Mouse (Mus musculus): Measurements from ENCODE around the gene Tcam1.

The Tcam1 gene

DNA sequence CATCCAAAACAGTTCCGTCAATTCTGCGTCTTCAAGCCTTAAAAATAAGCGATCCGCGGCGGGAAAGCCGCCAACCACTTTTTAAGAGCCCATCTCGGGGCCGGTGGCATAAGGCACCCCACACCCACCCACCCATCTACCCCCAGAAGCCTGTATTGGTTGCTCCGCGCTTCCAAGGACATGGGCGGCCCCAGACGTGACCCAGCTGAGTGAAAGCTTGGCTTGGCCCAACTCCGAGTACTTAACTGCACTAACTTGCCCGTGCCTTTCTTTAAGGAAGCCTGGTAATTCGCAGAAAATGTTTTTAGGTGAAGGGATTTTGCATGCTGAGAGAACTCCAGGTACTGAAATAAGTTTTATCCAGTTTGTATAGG is 3.2 kb upstream of the Tcam1 start:
- DNase-seq (ENCODE audit: low spot score in 2 of 2) = no peak

GRCm38 (mm10) chr11:106273811-106274210 is 2.7 kb upstream of the Tcam1 start:
- DNase-seq (ENCODE audit: low spot score in 2 of 2) = no peak

DNA sequence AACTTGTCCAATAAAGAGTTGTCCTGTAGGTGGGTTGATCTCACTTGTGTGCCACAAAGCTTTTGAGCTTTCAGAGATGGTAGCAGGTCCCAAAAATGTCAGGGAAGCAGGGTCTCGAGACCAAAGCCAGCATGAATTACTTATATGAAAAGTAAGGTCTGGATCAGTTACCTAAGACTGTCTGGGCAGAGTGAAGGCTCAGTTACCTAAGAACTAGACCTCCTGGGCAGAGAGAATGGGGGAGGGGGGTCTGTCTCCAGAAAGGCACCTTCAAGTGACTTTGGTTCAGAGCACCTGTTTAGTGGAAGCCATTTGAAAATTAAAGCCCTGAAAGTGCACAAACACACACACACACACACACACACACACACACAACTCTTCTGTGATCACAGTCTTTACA is 2.1 kb upstream of the Tcam1 start:
- no peak for DNase-seq (ENCODE audit: low spot score in 2 of 2)

- DNase-seq (ENCODE audit: low spot score in 2 of 2) = no peak
Measured at GRCm38 (mm10) chr11:106274971-106275411, 1.5 kb upstream of the Tcam1 start.

- DNase-seq (ENCODE audit: low spot score in 2 of 2) = no peak
Measured at GRCm38 (mm10) chr11:106282452-106282851, 6.0 kb downstream of the Tcam1 start.

- DNase-seq (ENCODE audit: low spot score in 2 of 2) = no peak
Measured at GRCm38 (mm10) chr11:106283371-106283770, 6.9 kb downstream of the Tcam1 start.

- DNase-seq (ENCODE audit: low spot score in 2 of 2) = no peak
Measured at GRCm38 (mm10) chr11:106284126-106284525, 7.7 kb downstream of the Tcam1 start.

GRCm38 (mm10) chr11:106286206-106286605 is 9.7 kb downstream of the Tcam1 start:
- DNase-seq (ENCODE audit: low spot score in 2 of 2) = no peak

- DNase-seq (ENCODE audit: low spot score in 2 of 2) = no peak
Measured at GRCm38 (mm10) chr11:106286987-106287386, 10.5 kb downstream of the Tcam1 start.

DNA sequence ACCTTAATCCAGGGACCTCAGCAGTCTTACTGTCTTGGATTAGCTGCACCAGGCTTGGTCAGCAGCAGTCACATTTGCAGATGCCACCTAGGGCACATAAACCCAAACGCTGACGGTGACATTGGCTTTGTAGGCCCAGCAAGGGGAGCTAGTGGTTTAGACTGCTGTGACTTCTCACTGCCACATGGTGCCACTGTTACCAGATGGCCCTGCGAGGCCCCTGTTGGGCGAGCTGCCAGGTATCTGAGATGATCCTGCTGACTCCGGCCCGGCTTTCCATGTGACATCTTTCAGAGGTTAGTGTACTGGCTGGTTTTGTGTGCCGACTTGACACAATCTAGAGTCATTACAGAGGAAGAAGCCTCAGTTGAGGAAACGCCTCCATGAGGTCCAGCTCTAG is 12.9 kb downstream of the Tcam1 start:
- no peak for DNase-seq (ENCODE audit: low spot score in 2 of 2)

GRCm38 (mm10) chr11:106290376-106290775 is 13.9 kb downstream of the Tcam1 start:
- DNase-seq (ENCODE audit: low spot score in 2 of 2) = no peak

- no peak for DNase-seq (ENCODE audit: low spot score in 2 of 2)
Measured at GRCm38 (mm10) chr11:106291861-106292260, 15.4 kb downstream of the Tcam1 start.

- DNase-seq (ENCODE audit: low spot score in 2 of 2) = no peak
Measured at GRCm38 (mm10) chr11:106301765-106302164, 25.3 kb downstream of the Tcam1 start, which contains the start of gene Gh. TSS of gene Gh (minus strand) at chr11:106301865.

GRCm38 (mm10) chr11:106302634-106303033 is 26.2 kb downstream of the Tcam1 start:
- peak; percentile 28 to 50 for DNase-seq (ENCODE audit: low spot score in 2 of 2)

- no peak for DNase-seq (ENCODE audit: low spot score in 2 of 2)
Measured at GRCm38 (mm10) chr11:106305348-106306064, 29.0 kb downstream of the Tcam1 start.

- no peak for DNase-seq (ENCODE audit: low spot score in 2 of 2)
Measured at GRCm38 (mm10) chr11:106306065-106306385, 29.6 kb downstream of the Tcam1 start.

- no peak for DNase-seq (ENCODE audit: low spot score in 2 of 2)
Measured at GRCm38 (mm10) chr11:106306758-106307157, 30.3 kb downstream of the Tcam1 start.

- DNase-seq (ENCODE audit: low spot score in 2 of 2) = no peak
Measured at GRCm38 (mm10) chr11:106307432-106307831, 31.0 kb downstream of the Tcam1 start.

DNA sequence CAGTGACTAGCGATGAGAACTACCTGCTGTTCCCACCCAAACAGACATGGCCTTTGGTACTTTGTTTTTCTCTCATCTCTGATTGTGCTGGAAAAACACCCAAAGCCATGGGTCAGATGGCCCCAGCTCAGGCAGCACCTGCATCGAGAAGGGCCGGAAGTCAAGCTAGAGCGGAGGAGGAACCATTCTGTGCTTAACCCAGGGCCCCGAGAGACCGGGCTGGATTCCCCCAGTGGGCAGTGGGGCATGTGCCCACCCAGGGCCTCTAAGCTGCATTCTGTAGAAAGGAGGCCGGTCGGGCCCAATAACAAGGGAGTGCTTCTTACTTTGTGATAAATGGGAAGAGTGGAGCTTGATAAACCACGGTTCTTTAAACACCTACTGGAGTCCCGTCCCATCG is 31.7 kb downstream of the Tcam1 start:
- no peak for DNase-seq (ENCODE audit: low spot score in 2 of 2)

- DNase-seq (ENCODE audit: low spot score in 2 of 2) = no peak
Measured at GRCm38 (mm10) chr11:106310123-106310522, 33.7 kb downstream of the Tcam1 start.

GRCm38 (mm10) chr11:106313533-106313932 is 37.1 kb downstream of the Tcam1 start:
- DNase-seq (ENCODE audit: low spot score in 2 of 2) = no peak

- no peak for DNase-seq (ENCODE audit: low spot score in 2 of 2)
Measured at GRCm38 (mm10) chr11:106314333-106314812, 37.9 kb downstream of the Tcam1 start, which contains the start of gene Cd79b. TSS of gene Cd79b (minus strand) at chr11:106314762.

- DNase-seq (ENCODE audit: low spot score in 2 of 2) = no peak
Measured at GRCm38 (mm10) chr11:106316416-106316815, 39.9 kb downstream of the Tcam1 start.

- no peak for DNase-seq (ENCODE audit: low spot score in 2 of 2)
Measured at GRCm38 (mm10) chr11:106317801-106318200, 41.3 kb downstream of the Tcam1 start.
